Mouse (Mus musculus): ENCODE data around the gene Pelp1. TPM values are rescaled to one million over a fixed set of nuclear protein-coding genes. Genes with fewer than 3 reads are reported as not detected.
"Not testable (repeated sequence)": the region's sequence is repeated elsewhere in the genome, so short reads cannot be mapped to it uniquely, and the experiment has no call there.

The Pelp1 gene
- polyA plus RNA-seq, 1 experiment from 2014 or later: 44.7 TPM

GRCm38 (mm10) chr11:70372849-70373557 lies 36.8 kb downstream of the Pelp1 start:
- Histone ChIP-seq H3K27me3 (peaks cover 14% of the 10 kb centered on the region), H3K27ac (no peak overlapping the region), H3K4me3 (replicated peaks) (no peak overlapping the region), H3K36me3 (no peaks in the 10 kb centered on the region), H3K4me2 (no peak overlapping the region), H3K9ac (replicated peaks) (no peak overlapping the region), H3K9me3 (no peaks in the 10 kb centered on the region), H3K4me1 (replicated peaks) (no peaks in the 10 kb centered on the region)
- WGBS: 67% methylated on average over 7 of the region's 7 CpGs
- ATAC-seq (ENCODE audit: insufficient number of reproducible peaks, insufficient read depth, low FRiP score, low TSS enrichment, low read depth): no peak

GRCm38 (mm10) chr11:70372396-70372795 lies 37.4 kb downstream of the Pelp1 start:
- ATAC-seq (ENCODE audit: insufficient number of reproducible peaks, insufficient read depth, low FRiP score, low TSS enrichment, low read depth): no peak
- Histone ChIP-seq H3K4me3 (replicated peaks) (no peak overlapping the region), H3K4me1 (replicated peaks) (no peaks in the 10 kb centered on the region), H3K9ac (replicated peaks) (no peak overlapping the region), H3K27me3 (peaks cover 14% of the 10 kb centered on the region), H3K4me2 (no peak overlapping the region), H3K27ac (no peak overlapping the region), H3K9me3 (no peaks in the 10 kb centered on the region), H3K36me3 (no peaks in the 10 kb centered on the region)

GRCm38 (mm10) chr11:70368626-70369025 lies 41.2 kb downstream of the Pelp1 start:
- H3K4me3 ChIP-seq (replicated peaks); H3K27me3 ChIP-seq; H3K9ac ChIP-seq (replicated peaks); H3K27ac ChIP-seq; H3K36me3 ChIP-seq; H3K9me3 ChIP-seq; H3K4me2 ChIP-seq; ATAC-seq (ENCODE audit: insufficient number of reproducible peaks, insufficient read depth, low FRiP score, low TSS enrichment, low read depth); H3K4me1 ChIP-seq (replicated peaks): not testable (repeated sequence)
- 71% methylated on average over 2 of the region's 2 CpGs for WGBS

- H3K27ac ChIP-seq; H3K4me3 ChIP-seq (replicated peaks); H3K4me1 ChIP-seq (replicated peaks): not testable (repeated sequence)
Measured at GRCm38 (mm10) chr11:70367701-70368100, 42.1 kb downstream of the Pelp1 start.

GRCm38 (mm10) chr11:70351868-70352267 lies 58.0 kb downstream of the Pelp1 start, which contains the start of gene Alox15:
Gene Alox15 (minus strand): TSS chr11:70352031.
- Histone ChIP-seq H3K9me3 (no peaks in the 10 kb centered on the region), H3K4me3 (replicated peaks) (peak within 1 kb of the TSS; percentile 41), H3K4me1 (replicated peaks) (peaks cover 13% of the 10 kb centered on the region), H3K27me3 (peaks cover 70% of the 10 kb centered on the region), H3K27ac (no peak within 1 kb of the TSS), H3K36me3 (no peaks in the 10 kb centered on the region), H3K9ac (replicated peaks) (peak within 1 kb of the TSS; percentile 40), H3K4me2 (peak within 1 kb of the TSS; percentile 66)
- ATAC-seq (ENCODE audit: insufficient number of reproducible peaks, insufficient read depth, low FRiP score, low TSS enrichment, low read depth): no peak
- under 1% methylated on average over 19 of the region's 19 CpGs for WGBS

More at GRCm38 (mm10) chr11:70367701-70368100, 42.1 kb downstream of the Pelp1 start:
- H3K9ac ChIP-seq (replicated peaks); ATAC-seq (ENCODE audit: insufficient number of reproducible peaks, insufficient read depth, low FRiP score, low TSS enrichment, low read depth); H3K36me3 ChIP-seq; H3K27me3 ChIP-seq; H3K4me2 ChIP-seq: not testable (repeated sequence)
- 82% methylated on average over 6 of the region's 6 CpGs for WGBS
- H3K9me3 ChIP-seq: peaks cover 13% of the 10 kb centered on the region

GRCm38 (mm10) chr11:70348630-70349029 lies 61.2 kb downstream of the Pelp1 start:
- H3K9me3 ChIP-seq: no peaks in the 10 kb centered on the region
- no peak overlapping the region for H3K9ac ChIP-seq (replicated peaks)
- no peak for ATAC-seq (ENCODE audit: insufficient number of reproducible peaks, insufficient read depth, low FRiP score, low TSS enrichment, low read depth)
- 77% methylated on average over 9 of the region's 9 CpGs for WGBS
- peaks cover 13% of the 10 kb centered on the region for H3K4me1 ChIP-seq (replicated peaks)
- no peak overlapping the region for H3K4me2 ChIP-seq
- H3K4me3 ChIP-seq (replicated peaks): no peak overlapping the region
- no peak overlapping the region for H3K27ac ChIP-seq
- H3K27me3 ChIP-seq: peaks cover 72% of the 10 kb centered on the region
- H3K36me3 ChIP-seq: no peaks in the 10 kb centered on the region

- H3K27ac ChIP-seq: no peak overlapping the region
- H3K27me3 ChIP-seq: peaks cover 64% of the 10 kb centered on the region
- no peak for ATAC-seq (ENCODE audit: insufficient number of reproducible peaks, insufficient read depth, low FRiP score, low TSS enrichment, low read depth)
- no peak overlapping the region for H3K9ac ChIP-seq (replicated peaks)
- H3K36me3 ChIP-seq: no peaks in the 10 kb centered on the region
- WGBS: 83% methylated on average over 10 of the region's 10 CpGs
- no peaks in the 10 kb centered on the region for H3K9me3 ChIP-seq
- no peak overlapping the region for H3K4me3 ChIP-seq (replicated peaks)
- peaks cover 13% of the 10 kb centered on the region for H3K4me1 ChIP-seq (replicated peaks)
- no peak overlapping the region for H3K4me2 ChIP-seq
Measured at GRCm38 (mm10) chr11:70347861-70348260, 62.0 kb downstream of the Pelp1 start.

GRCm38 (mm10) chr11:70345546-70345945 lies 64.3 kb downstream of the Pelp1 start:
- Histone ChIP-seq H3K9ac (replicated peaks) (no peak overlapping the region), H3K4me3 (replicated peaks) (no peak overlapping the region), H3K4me1 (replicated peaks) (no peaks in the 10 kb centered on the region), H3K4me2 (no peak overlapping the region), H3K27me3 (peaks cover 41% of the 10 kb centered on the region), H3K27ac (no peak overlapping the region), H3K36me3 (no peaks in the 10 kb centered on the region), H3K9me3 (no peaks in the 10 kb centered on the region)
- no peak for ATAC-seq (ENCODE audit: insufficient number of reproducible peaks, insufficient read depth, low FRiP score, low TSS enrichment, low read depth)
- WGBS: 94% methylated on average over 8 of the region's 8 CpGs

GRCm38 (mm10) chr11:70345061-70345460 lies 64.8 kb downstream of the Pelp1 start:
- Histone ChIP-seq H3K36me3 (no peaks in the 10 kb centered on the region), H3K9me3 (no peaks in the 10 kb centered on the region), H3K4me2 (no peak overlapping the region), H3K27me3 (peaks cover 36% of the 10 kb centered on the region), H3K4me1 (replicated peaks) (no peaks in the 10 kb centered on the region), H3K4me3 (replicated peaks) (no peak overlapping the region), H3K27ac (no peak overlapping the region), H3K9ac (replicated peaks) (no peak overlapping the region)
- WGBS: 61% methylated on average over 10 of the region's 10 CpGs
- ATAC-seq (ENCODE audit: insufficient number of reproducible peaks, insufficient read depth, low FRiP score, low TSS enrichment, low read depth): no peak

Small RNA genes within 50 kb of the gene (microRNA-seq; reads per million reads assigned to microRNA genes)
- gene Mir7115: not detected

Other genes starting within 250 kb of the Pelp1 start
- gene Slc16a11, start 197.3 kb downstream of the Pelp1 start, polyA plus RNA-seq (2016; fragmentation: Nextera tagmentation; extraction: Ambion mirVana): 1.5 and 1.8 TPM in 2 replicates
- gene Slc16a13, start 189.0 kb downstream of the Pelp1 start, polyA plus RNA-seq (2016; fragmentation: Nextera tagmentation; extraction: Ambion mirVana): 16.1 and 18.5 TPM in 2 replicates
- 7.1 and 8.2 TPM in 2 replicates for gene Bcl6b, start 180.2 kb downstream of the Pelp1 start, polyA plus RNA-seq (2016; fragmentation: Nextera tagmentation; extraction: Ambion mirVana)
- gene 0610010K14Rik, start 172.1 kb downstream of the Pelp1 start, polyA plus RNA-seq (2016; fragmentation: Nextera tagmentation; extraction: Ambion mirVana): 215 and 222 TPM in 2 replicates
- 9.9 and 10.4 TPM in 2 replicates for gene Gm21988, start 170.2 kb downstream of the Pelp1 start, polyA plus RNA-seq (2016; fragmentation: Nextera tagmentation; extraction: Ambion mirVana)
- gene Rnasek, start 170.2 kb downstream of the Pelp1 start, polyA plus RNA-seq (2016; fragmentation: Nextera tagmentation; extraction: Ambion mirVana): 117 and 118 TPM in 2 replicates
- 2.8 and 3.5 TPM in 2 replicates for gene Alox12, start 154.7 kb downstream of the Pelp1 start, polyA plus RNA-seq (2016; fragmentation: Nextera tagmentation; extraction: Ambion mirVana)
- not detected in 2 replicates for gene Alox12e, start 87.4 kb downstream of the Pelp1 start, polyA plus RNA-seq (2016; fragmentation: Nextera tagmentation; extraction: Ambion mirVana)
- 0.09 TPM in 1 of 2 replicates, not detected in the other for gene Alox15, start 58.0 kb downstream of the Pelp1 start, polyA plus RNA-seq (2016; fragmentation: Nextera tagmentation; extraction: Ambion mirVana)
- 18.8 and 19.5 TPM in 2 replicates for gene Arrb2, start 22.6 kb upstream of the Pelp1 start, polyA plus RNA-seq (2016; fragmentation: Nextera tagmentation; extraction: Ambion mirVana)
- gene Med11, start 41.9 kb upstream of the Pelp1 start, polyA plus RNA-seq (2016; fragmentation: Nextera tagmentation; extraction: Ambion mirVana): 43.0 and 44.0 TPM in 2 replicates
- gene Zmynd15, start 49.4 kb upstream of the Pelp1 start, polyA plus RNA-seq (2016; fragmentation: Nextera tagmentation; extraction: Ambion mirVana): 0.40 and 0.58 TPM in 2 replicates
- 1.1 and 1.9 TPM in 2 replicates for gene Cxcl16, start 50.0 kb upstream of the Pelp1 start, polyA plus RNA-seq (2016; fragmentation: Nextera tagmentation; extraction: Ambion mirVana)
- gene Tm4sf5, start 95.2 kb upstream of the Pelp1 start, polyA plus RNA-seq (2016; fragmentation: Nextera tagmentation; extraction: Ambion mirVana): 0.36 and 1.4 TPM in 2 replicates
- 0.66 TPM in 1 of 2 replicates, not detected in the other for gene Vmo1, start 104.6 kb upstream of the Pelp1 start, polyA plus RNA-seq (2016; fragmentation: Nextera tagmentation; extraction: Ambion mirVana)
- gene Gltpd2, start 109.2 kb upstream of the Pelp1 start, polyA plus RNA-seq (2016; fragmentation: Nextera tagmentation; extraction: Ambion mirVana): 0.37 and 0.68 TPM in 2 replicates
- gene Psmb6, start 115.3 kb upstream of the Pelp1 start, polyA plus RNA-seq (2016; fragmentation: Nextera tagmentation; extraction: Ambion mirVana): 857 and 867 TPM in 2 replicates
- gene Gm40193, start 122.9 kb upstream of the Pelp1 start, polyA plus RNA-seq (2016; fragmentation: Nextera tagmentation; extraction: Ambion mirVana): not detected in 2 replicates
- 4.4 and 4.5 TPM in 2 replicates for gene Pld2, start 130.0 kb upstream of the Pelp1 start, polyA plus RNA-seq (2016; fragmentation: Nextera tagmentation; extraction: Ambion mirVana)
- gene Mink1, start 152.8 kb upstream of the Pelp1 start, polyA plus RNA-seq (2016; fragmentation: Nextera tagmentation; extraction: Ambion mirVana): 17.6 and 18.4 TPM in 2 replicates
- not detected in 2 replicates for gene 4930544D05Rik, start 205.8 kb upstream of the Pelp1 start, polyA plus RNA-seq (2016; fragmentation: Nextera tagmentation; extraction: Ambion mirVana)
- not detected in 2 replicates for gene Chrne, start 209.2 kb upstream of the Pelp1 start, polyA plus RNA-seq (2016; fragmentation: Nextera tagmentation; extraction: Ambion mirVana)
- gene Gp1ba, start 229.1 kb upstream of the Pelp1 start, polyA plus RNA-seq (2016; fragmentation: Nextera tagmentation; extraction: Ambion mirVana): 0.22 and 0.31 TPM in 2 replicates
- gene Rnf167, start 237.2 kb upstream of the Pelp1 start, polyA plus RNA-seq (2016; fragmentation: Nextera tagmentation; extraction: Ambion mirVana): 95.8 and 104 TPM in 2 replicates
- 161 and 163 TPM in 2 replicates for gene Slc25a11, start 237.4 kb upstream of the Pelp1 start, polyA plus RNA-seq (2016; fragmentation: Nextera tagmentation; extraction: Ambion mirVana)
- 1,494 and 1,514 TPM in 2 replicates for gene Pfn1, start 244.6 kb upstream of the Pelp1 start, polyA plus RNA-seq (2016; fragmentation: Nextera tagmentation; extraction: Ambion mirVana)
- gene Eno3, start 247.2 kb upstream of the Pelp1 start, polyA plus RNA-seq (2016; fragmentation: Nextera tagmentation; extraction: Ambion mirVana): 34.2 and 38.2 TPM in 2 replicates